Mouse (Mus musculus): Measurements from ENCODE around the gene Sphk1.

DNA sequence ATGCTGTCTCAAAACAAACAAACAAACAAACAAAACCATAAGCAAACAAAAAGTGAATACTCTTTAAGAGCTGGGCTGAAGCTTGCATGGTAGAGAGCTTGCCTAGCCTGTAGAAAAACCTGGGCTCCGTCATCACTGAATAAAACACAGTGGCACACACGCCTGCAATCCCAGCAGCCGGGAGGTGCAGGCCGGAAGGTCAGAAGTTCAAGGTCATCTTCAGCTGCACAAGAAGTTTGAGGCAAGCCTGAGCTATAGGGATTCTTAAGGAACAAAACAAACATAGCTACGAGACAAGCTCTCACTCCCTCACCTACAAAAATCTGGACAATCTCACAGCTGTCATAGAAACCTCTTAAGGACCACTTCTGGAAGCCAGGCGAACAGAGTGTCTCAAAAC lies 55.0 kb downstream of the Sphk1 start:
- TF ChIP-seq EP300 (IDR thresholded peaks at IDR 0.05; ENCODE audit: low read depth) (no peak), CTCF (IDR thresholded peaks at IDR 0.05; ENCODE audit: low read depth) (no peak)
